1 mouse cellular context compared by ENCODE assay signal in the genomic region with DNA sequence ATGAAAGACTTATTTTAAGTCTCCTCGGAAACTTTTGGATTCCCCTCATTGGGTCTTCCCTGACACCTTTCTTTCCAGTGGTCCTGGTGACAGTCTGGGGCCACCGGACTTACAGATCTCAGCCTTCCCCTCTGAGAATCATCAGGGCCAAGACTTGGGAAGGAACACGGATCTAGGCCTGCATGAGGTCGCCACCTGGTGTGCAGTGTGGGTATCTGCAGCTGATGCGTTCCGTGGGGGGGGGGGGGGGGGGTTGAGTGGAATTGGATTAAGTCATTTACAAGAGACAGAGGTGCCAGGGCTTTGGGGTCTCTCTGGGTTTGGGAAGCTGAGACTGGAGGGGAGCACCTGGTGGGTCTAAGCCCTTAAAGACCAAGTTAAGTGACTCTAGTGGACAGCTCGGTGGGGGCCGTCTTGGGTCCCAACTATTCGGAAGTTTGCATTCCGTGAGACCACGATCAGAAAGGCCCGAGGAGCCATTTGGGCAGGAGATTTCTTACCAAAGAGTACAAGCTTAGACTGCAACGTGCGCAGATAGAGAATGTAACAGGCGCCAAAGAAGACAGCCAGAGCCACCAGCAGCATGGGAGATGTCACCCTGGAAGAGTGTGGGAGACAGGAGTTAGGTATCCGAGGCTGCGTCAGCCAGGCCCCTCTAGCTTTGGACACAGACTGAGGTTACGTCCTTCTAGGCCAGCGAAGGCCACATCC.
TF ChIP-seq lines count a peak whose summit lies in the region.

No protein-coding gene starts in this region.

TF ChIP-seq in MEL, 35 proteins besides CTCF, POLR2A, EP300 and RAD21 (continued from another document):
- TF ChIP-seq HCFC1 (IDR thresholded peaks at IDR 0.05; ENCODE audit: low read depth, low read length) (0 out of 2 replicates have a peak, but pooled peaks have one; percentile 26), RCOR1 (IDR thresholded peaks at IDR 0.05; ENCODE audit: low read depth, low read length) (no peak), BHLHE40 (IDR thresholded peaks at IDR 0.05; ENCODE audit: borderline replicate concordance, low read depth, low read length) (no peak), NELFE (IDR thresholded peaks at IDR 0.05; ENCODE audit: low read depth, low read length) (no peak)
